Mouse (Mus musculus) neural tube, embryonic 13.5 days (tissue): ENCODE measurements around the gene B3galt1. TPM values are rescaled to one million over a fixed set of nuclear protein-coding genes. Genes with fewer than 3 reads are reported as not detected.

Experiments used
- ATAC-seq: fragments of 200-750 bp; cut with Nextera tagmentation; 2 replicates; pipeline ENCODE4 v1.8.0; 2017; ENCODE audit warnings: low read depth, mild to moderate bottlenecking, moderate TSS enrichment, moderate library complexity
- H3K27ac ChIP-seq: fragments of 300-500 bp; sonication (generic); replicated peaks from 2 replicates; pipeline ENCODE4 v1.5.1; 2015; ENCODE audit warnings: moderate library complexity, mild to moderate bottlenecking, inconsistent platforms
- H3K27me3 ChIP-seq: fragments of 300-500 bp; sonication (generic); 2 replicates; pipeline ENCODE4 v1.6.1; 2015; ENCODE audit warnings: mild to moderate bottlenecking, inconsistent platforms
- H3K36me3 ChIP-seq: fragments of 300-500 bp; sonication (generic); 2 replicates; pipeline ENCODE4 v1.6.1; 2015; ENCODE audit warnings: mild to moderate bottlenecking, inconsistent platforms
- H3K4me1 ChIP-seq: fragments of 300-500 bp; sonication (generic); replicated peaks from 2 replicates; pipeline ENCODE4 v1.6.1; 2015; ENCODE audit warnings: inconsistent platforms
- H3K4me2 ChIP-seq: fragments of 300-500 bp; sonication (generic); 2 replicates; pipeline ENCODE4 v1.6.1; 2015; ENCODE audit warnings: inconsistent platforms, mild to moderate bottlenecking, moderate library complexity
- H3K4me3 ChIP-seq: fragments of 300-500 bp; sonication (generic); 2 replicates; pipeline ENCODE4 v1.5.1; 2015; ENCODE audit warnings: mild to moderate bottlenecking, inconsistent platforms
- H3K9ac ChIP-seq: fragments of 300-500 bp; sonication (generic); 2 replicates; pipeline ENCODE4 v1.6.1; 2015; ENCODE audit warnings: moderate library complexity, mild to moderate bottlenecking, inconsistent platforms
- H3K9me3 ChIP-seq: fragments of 300-500 bp; sonication (generic); 2 replicates; pipeline ENCODE4 v1.6.1; 2016; ENCODE audit warnings: inconsistent platforms
- WGBS: fragments of 180-500 bp; shearing (Covaris S2); methylation state at CpG from one replicate; pipeline ENCODE4 v1.1.7; 2015; 5-methylcytosine and 5-hydroxymethylcytosine counted together
- polyA plus RNA-seq: library from polyadenylated mRNA; unstranded; fragments of >200 nt; fragmentation: Nextera tagmentation; extraction: Ambion mirVana; gene quantifications from 2 replicates; pipeline ENCODE4 v1.2.1, GENCODE M21; 2015

B3galt1 gene
- polyA plus RNA-seq, 1 experiment from 2014 or later: 54.6 TPM

DNA sequence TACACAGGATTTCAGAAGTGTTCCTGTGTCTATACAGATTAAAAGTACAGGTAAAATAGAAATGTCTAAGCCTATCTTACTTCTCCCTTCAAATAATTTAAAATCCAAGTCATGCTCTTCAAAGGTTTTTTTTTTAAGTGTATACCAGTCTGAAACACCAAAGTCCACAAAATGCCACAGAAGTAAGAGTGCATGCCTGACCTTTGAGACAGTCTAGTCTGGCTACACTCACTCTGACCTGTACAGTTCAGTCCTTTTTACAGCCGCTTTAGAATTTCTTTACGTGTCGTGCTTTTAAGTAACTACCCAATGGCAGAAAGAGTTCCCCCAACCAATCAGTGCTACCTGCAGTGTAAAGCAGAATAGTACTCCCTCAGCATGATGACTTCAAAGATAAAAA is 314.2 kb downstream of the B3galt1 start:
- no peak for ATAC-seq
- no peak overlapping the region for H3K9ac ChIP-seq
- no peak overlapping the region for H3K4me3 ChIP-seq
- no peaks in the 10 kb centered on the region for H3K9me3 ChIP-seq
- H3K27ac ChIP-seq: no peak overlapping the region
- no peaks in the 10 kb centered on the region for H3K4me1 ChIP-seq
- H3K4me2 ChIP-seq: no peak overlapping the region
- WGBS: 85% methylated on average over 3 of the region's 3 CpGs
- no peaks in the 10 kb centered on the region for H3K36me3 ChIP-seq
- no peaks in the 10 kb centered on the region for H3K27me3 ChIP-seq

- Histone ChIP-seq H3K9me3 (no peaks in the 10 kb centered on the region), H3K27ac (no peak overlapping the region), H3K36me3 (no peaks in the 10 kb centered on the region), H3K9ac (no peak overlapping the region), H3K4me1 (no peaks in the 10 kb centered on the region), H3K27me3 (no peaks in the 10 kb centered on the region), H3K4me2 (no peak overlapping the region), H3K4me3 (no peak overlapping the region)
- WGBS: 66% methylated on average over 1 of the region's 1 CpGs
- ATAC-seq: no peak
These were observed 316.1 kb downstream of the B3galt1 start for GRCm38 (mm10) chr2:67881713-67882281.

- H3K4me1 ChIP-seq: peaks cover 5% of the 10 kb centered on the region; the same call in 1 of the 2 replicates
- H3K9me3 ChIP-seq: no peaks in the 10 kb centered on the region
- 55% methylated on average over 2 of the region's 2 CpGs for WGBS
- H3K27me3 ChIP-seq: no peaks in the 10 kb centered on the region
- no peak overlapping the region for H3K9ac ChIP-seq
- H3K4me3 ChIP-seq: no peak overlapping the region
- H3K27ac ChIP-seq: no peak overlapping the region
- H3K4me2 ChIP-seq: no peak overlapping the region
- H3K36me3 ChIP-seq: no peaks in the 10 kb centered on the region
- ATAC-seq: no peak
These were observed 332.5 kb downstream of the B3galt1 start for GRCm38 (mm10) chr2:67897956-67898689.

DNA sequence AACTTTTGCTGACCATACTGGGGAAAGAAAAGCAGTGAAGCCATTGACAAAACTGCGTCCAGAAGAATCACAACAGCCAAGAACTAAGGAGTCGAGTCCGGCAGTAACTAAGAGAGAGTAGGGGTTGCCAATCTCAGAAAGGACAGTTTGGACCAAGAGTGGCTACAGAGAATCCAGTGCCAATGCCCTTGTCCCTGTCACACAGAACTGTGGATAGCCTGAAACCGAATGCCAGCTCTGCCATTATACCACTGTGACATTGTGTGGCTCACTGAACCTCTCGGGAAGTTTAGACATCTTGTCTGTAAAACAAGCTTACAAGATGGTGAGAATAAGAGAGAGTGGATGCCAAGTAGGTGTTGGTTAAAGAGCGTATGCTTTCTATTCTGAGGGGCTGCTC is 335.9 kb downstream of the B3galt1 start:
- no peaks in the 10 kb centered on the region for H3K9me3 ChIP-seq
- no peak overlapping the region for H3K9ac ChIP-seq
- WGBS: 64% methylated on average over 6 of the region's 6 CpGs
- H3K27me3 ChIP-seq: no peaks in the 10 kb centered on the region
- H3K27ac ChIP-seq: no peak overlapping the region
- no peak overlapping the region for H3K4me2 ChIP-seq
- H3K4me3 ChIP-seq: no peak overlapping the region
- no peaks in the 10 kb centered on the region for H3K36me3 ChIP-seq
- no peak for ATAC-seq
- peaks cover 5% of the 10 kb centered on the region; the same call in 1 of the 2 replicates for H3K4me1 ChIP-seq

DNA sequence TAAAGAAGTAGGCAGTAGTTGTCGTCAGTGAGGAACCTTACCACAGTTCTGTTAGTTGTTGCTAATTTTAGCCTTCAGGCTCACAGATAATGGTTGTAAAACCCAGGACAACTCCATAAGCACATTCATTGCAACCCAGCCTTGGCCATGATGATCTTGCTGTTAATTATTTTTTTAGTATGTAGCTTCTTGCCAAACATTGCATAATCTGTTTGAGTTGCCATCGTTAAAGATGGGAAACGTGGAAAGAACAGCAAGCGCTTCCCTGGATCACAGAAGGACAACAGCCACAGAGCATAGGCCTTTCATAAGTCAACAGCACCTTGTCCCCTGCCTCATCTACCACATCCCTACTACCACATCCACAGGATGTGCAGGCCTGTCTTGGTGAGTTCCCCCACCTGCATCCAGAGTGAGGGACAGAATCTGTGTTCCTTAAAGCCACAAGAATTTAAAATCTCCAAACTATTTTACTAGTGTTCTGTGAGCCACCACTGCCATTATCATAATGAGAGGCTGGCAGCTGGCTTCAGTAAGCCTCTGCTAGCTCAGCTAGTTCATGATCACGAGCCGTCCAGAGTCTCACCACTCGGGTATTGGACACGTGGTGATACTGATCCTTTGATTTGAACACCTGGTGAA is 337.1 kb downstream of the B3galt1 start:
- no peak for ATAC-seq
- no peak overlapping the region for H3K27ac ChIP-seq
- H3K4me3 ChIP-seq: no peak overlapping the region
- no peaks in the 10 kb centered on the region for H3K9me3 ChIP-seq
- no peak overlapping the region for H3K9ac ChIP-seq
- peaks cover 5% of the 10 kb centered on the region; the same call in 1 of the 2 replicates for H3K4me1 ChIP-seq
- 88% methylated on average over 8 of the region's 8 CpGs for WGBS
- H3K27me3 ChIP-seq: no peaks in the 10 kb centered on the region
- no peaks in the 10 kb centered on the region for H3K36me3 ChIP-seq
- H3K4me2 ChIP-seq: no peak overlapping the region

DNA sequence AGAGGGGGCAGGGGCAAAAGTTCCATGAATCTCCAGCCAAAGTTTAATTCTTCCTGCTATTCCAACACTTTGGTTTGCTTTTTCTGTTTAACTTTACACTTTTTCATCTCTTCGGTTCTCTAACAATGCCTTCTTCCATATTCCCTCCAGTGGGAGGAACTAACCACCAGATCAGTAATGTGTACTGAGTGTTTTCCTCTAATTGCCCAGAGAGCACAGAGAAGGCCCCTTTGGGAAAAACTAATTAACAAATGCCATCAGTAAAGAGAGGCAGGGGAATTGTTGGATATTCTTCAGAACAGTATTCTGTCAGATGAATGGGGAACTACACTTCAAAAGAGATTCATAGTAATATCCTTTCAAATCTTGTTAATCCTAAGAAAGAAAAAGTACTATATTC is 338.1 kb downstream of the B3galt1 start:
- H3K27me3 ChIP-seq: no peaks in the 10 kb centered on the region
- H3K9me3 ChIP-seq: no peaks in the 10 kb centered on the region
- no peak overlapping the region for H3K4me2 ChIP-seq
- H3K4me1 ChIP-seq: peaks cover 5% of the 10 kb centered on the region; the same call in 1 of the 2 replicates
- no peaks in the 10 kb centered on the region for H3K36me3 ChIP-seq
- no peak overlapping the region for H3K4me3 ChIP-seq
- H3K27ac ChIP-seq: no peak overlapping the region
- 76% methylated on average over 1 of the region's 1 CpGs for WGBS
- no peak overlapping the region for H3K9ac ChIP-seq
- ATAC-seq: no peak

- H3K36me3 ChIP-seq: no peaks in the 10 kb centered on the region
- H3K9ac ChIP-seq: no peak overlapping the region
- WGBS: 73% methylated on average over 3 of the region's 3 CpGs
These were observed 366.3 kb downstream of the B3galt1 start for GRCm38 (mm10) chr2:67931994-67932393.

DNA sequence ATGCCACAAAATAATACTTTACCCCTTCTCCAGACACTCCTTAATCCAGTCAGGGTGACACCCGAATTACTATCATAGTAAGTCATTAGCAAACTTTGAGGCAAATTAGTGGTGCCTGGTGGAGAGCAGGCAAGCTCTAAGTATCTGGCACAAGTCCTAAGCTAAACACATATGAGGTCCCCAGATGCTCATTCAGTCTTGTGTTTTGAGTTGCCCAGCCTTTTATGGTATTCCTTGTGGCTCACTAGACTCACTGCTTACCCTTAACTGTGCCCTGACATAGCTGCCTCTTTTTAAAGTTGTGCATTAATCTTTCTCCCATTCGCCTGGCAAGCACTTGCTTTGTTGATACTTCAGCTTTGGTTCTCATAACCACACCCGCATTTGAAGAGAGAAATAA is 382.7 kb downstream of the B3galt1 start:
- WGBS: 77% methylated on average over 3 of the region's 3 CpGs
- no peak overlapping the region for H3K27ac ChIP-seq
- no peaks in the 10 kb centered on the region for H3K9me3 ChIP-seq
- H3K9ac ChIP-seq: no peak overlapping the region
- no peak for ATAC-seq
- no peak overlapping the region for H3K4me2 ChIP-seq
- no peak overlapping the region for H3K4me3 ChIP-seq
- no peaks in the 10 kb centered on the region for H3K4me1 ChIP-seq
- H3K36me3 ChIP-seq: no peaks in the 10 kb centered on the region
- no peaks in the 10 kb centered on the region for H3K27me3 ChIP-seq

More at GRCm38 (mm10) chr2:67931994-67932393, 366.3 kb downstream of the B3galt1 start:
- Histone ChIP-seq H3K4me1 (no peaks in the 10 kb centered on the region), H3K4me3 (no peak overlapping the region), H3K27me3 (no peaks in the 10 kb centered on the region), H3K27ac (no peak overlapping the region), H3K4me2 (no peak overlapping the region), H3K9me3 (no peaks in the 10 kb centered on the region)
- ATAC-seq: no peak

GRCm38 (mm10) chr2:67956182-67956581 is 390.5 kb downstream of the B3galt1 start:
- Histone ChIP-seq H3K4me2 (no peak overlapping the region), H3K4me1 (no peaks in the 10 kb centered on the region), H3K9me3 (no peaks in the 10 kb centered on the region), H3K9ac (no peak overlapping the region), H3K4me3 (no peak overlapping the region), H3K27me3 (no peaks in the 10 kb centered on the region), H3K36me3 (no peaks in the 10 kb centered on the region), H3K27ac (no peak overlapping the region)
- WGBS: 94% methylated on average over 4 of the region's 4 CpGs
- ATAC-seq: no peak

GRCm38 (mm10) chr2:67957561-67957960 is 391.9 kb downstream of the B3galt1 start:
- H3K4me1 ChIP-seq: no peaks in the 10 kb centered on the region
- no peak overlapping the region for H3K27ac ChIP-seq
- H3K4me3 ChIP-seq: no peak overlapping the region
- H3K4me2 ChIP-seq: no peak overlapping the region
- no peaks in the 10 kb centered on the region for H3K36me3 ChIP-seq
- no peaks in the 10 kb centered on the region for H3K9me3 ChIP-seq
- no peaks in the 10 kb centered on the region for H3K27me3 ChIP-seq
- 88% methylated on average over 2 of the region's 2 CpGs for WGBS
- no peak for ATAC-seq
- no peak overlapping the region for H3K9ac ChIP-seq

GRCm38 (mm10) chr2:67960711-67961110 is 395.0 kb downstream of the B3galt1 start:
- no peak overlapping the region for H3K27ac ChIP-seq
- H3K9me3 ChIP-seq: no peaks in the 10 kb centered on the region
- H3K4me2 ChIP-seq: no peak overlapping the region
- no peaks in the 10 kb centered on the region for H3K4me1 ChIP-seq
- H3K36me3 ChIP-seq: no peaks in the 10 kb centered on the region
- H3K9ac ChIP-seq: no peak overlapping the region
- H3K27me3 ChIP-seq: no peaks in the 10 kb centered on the region
- no peak overlapping the region for H3K4me3 ChIP-seq
- no peak for ATAC-seq
- WGBS: 71% methylated on average over 2 of the region's 2 CpGs

- Histone ChIP-seq H3K27me3 (no peaks in the 10 kb centered on the region), H3K4me1 (no peaks in the 10 kb centered on the region), H3K36me3 (no peaks in the 10 kb centered on the region), H3K4me3 (no peak overlapping the region), H3K27ac (no peak overlapping the region), H3K9ac (no peak overlapping the region), H3K4me2 (no peak overlapping the region), H3K9me3 (no peaks in the 10 kb centered on the region)
- ATAC-seq: no peak
These were observed 403.1 kb downstream of the B3galt1 start for GRCm38 (mm10) chr2:67968812-67969211.
